Mouse (Mus musculus) skeletal muscle tissue, adult 2 months (tissue): ENCODE results near the gene Crtc3.

Experiments used
- DNase-seq: peaks from one replicate; pipeline ENCODE4 v3.0.0-alpha.2; 2012; ENCODE audit warnings: low read depth, low spot score

The Crtc3 gene

GRCm38 (mm10) chr7:80557161-80557560, 131.5 kb downstream of the Crtc3 start:
- no peak for DNase-seq

- DNase-seq = no peak
Measured at GRCm38 (mm10) chr7:80556166-80556565, 132.5 kb downstream of the Crtc3 start.

- no peak for DNase-seq
Measured at GRCm38 (mm10) chr7:80555146-80555545, 133.5 kb downstream of the Crtc3 start.

- no peak for DNase-seq
Measured at GRCm38 (mm10) chr7:80554180-80555021, 134.3 kb downstream of the Crtc3 start.

GRCm38 (mm10) chr7:80548513-80549260, 140.0 kb downstream of the Crtc3 start:
- DNase-seq = no peak

GRCm38 (mm10) chr7:80542139-80542831, 146.4 kb downstream of the Crtc3 start:
- DNase-seq = no peak

GRCm38 (mm10) chr7:80539581-80539980, 149.1 kb downstream of the Crtc3 start:
- no peak for DNase-seq
